Mouse (Mus musculus): Measurements from ENCODE around the gene Gm4767. TPM values are rescaled to one million over a fixed set of nuclear protein-coding genes. Genes with fewer than 3 reads are reported as not detected.

Gene Gm4767
- 3.2 TPM for polyA plus RNA-seq (2017; shearing (Covaris generic))

DNA sequence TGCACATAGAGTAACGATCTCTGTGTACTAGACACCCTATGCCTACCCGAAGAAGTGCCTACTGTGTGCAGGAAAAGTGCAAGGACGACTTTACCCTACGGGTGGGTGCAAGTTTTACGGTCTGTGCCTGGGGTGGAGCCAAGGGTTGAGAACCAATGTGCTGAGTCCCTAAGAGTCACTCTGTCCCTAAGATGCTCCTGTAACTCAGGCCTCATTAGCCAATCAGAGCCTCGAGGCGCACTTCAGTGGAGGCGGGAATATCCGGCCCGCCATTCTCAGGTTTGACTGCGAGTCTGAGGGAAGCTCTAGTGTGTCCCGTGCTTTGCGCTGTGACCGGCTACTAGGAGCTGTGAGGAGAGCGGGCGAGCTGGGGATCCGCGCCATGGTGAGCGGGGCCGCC, at the start of gene Gm4767:
Gm4767 (plus strand) TSS at position 288 of the 400 bp plus-strand sequence.

DNA sequence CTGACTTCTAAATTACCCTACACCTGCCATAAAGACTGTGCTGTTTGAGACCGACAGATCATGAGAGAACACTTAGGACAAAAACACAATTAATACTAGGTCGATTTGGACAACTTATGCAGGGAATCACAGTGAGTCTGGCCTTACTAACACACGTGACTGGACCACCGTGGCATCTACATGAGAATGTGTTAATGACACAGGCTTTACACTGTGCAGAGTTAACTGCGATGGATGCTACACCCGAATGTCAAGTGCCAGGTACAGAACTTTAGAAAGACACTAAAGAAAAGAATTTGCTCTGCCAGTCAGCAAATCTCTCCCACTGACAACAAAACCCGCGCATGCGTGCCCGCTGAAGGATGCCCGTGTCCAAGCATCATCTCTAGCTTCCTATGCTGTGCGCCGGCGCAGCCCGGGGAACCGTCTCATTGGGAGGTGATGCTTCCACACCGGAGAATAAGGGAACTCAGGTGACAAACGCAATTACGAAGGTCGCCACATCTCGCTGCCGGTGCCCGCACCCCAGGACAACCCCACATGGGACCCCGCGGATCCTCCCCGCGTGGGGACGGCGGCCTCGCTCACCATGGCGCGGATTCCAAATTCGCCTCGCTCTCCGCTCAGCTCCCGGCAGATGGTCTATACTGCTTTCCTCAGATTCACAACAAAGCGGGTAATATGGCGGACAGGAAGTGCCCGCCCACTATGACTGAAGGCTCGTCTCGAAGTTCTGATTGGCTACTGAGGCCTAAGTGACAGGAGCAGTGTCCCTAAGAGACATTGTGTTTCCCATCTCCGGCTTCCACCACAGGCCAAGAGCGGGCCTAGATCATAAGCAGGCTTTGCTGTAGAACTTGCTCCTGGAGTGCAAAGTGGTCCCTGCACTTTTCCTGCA, 41.2 kb upstream of the Gm4767 start, which contains the start of gene Gm3055:
Gm3055 (minus strand) TSS at position 656 of the 898 bp plus-strand sequence.

DNA sequence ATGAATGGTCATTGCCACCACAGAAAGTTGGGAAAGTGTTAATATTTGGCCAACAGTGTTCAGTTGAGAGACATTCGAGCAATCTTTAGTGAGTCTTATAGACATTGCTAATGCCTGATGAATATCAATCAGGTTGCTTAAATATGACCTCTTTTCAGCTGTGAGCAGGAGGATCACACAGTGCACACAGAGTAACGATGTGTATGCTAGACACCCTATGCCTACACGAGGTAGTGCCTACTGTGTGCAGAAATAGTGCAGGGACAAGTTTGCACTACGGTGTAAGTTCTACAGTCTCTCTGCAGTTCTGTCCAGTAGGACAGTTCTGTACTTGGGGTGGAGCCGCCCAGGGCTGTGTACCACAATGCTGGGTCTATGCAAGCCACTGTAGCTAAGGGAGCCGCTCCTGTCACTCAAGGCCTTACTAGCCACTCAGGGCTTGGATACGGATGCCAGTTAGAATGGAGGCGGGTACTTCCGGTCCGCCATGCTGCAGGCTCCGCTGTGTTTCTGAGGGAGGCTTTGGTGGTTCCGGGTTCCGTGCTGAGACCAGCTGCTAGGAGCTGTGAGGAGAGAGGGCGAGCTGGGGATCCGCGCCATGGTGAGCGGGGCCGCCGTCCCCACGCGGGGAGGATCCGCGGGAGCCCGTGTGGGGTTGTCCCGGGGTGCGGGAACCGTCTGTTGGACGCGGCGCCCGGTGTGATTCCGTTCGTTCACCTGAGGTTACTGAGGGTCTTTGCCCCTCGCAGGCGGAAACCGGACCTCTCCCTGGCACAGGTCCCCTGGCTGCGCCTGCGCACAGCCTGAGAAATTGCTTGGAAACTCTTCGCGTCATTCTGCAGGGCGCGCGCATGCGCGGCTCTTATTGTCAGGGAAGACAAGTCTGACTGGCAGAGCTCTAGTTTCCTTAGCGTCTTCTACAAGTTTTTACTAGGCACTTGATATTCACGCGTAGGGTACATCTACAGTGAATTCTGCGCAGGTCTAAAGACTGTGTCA, 51.7 kb downstream of the Gm4767 start, which contains the start of gene Gm32687:
Gm32687 (plus strand) TSS at position 526 of the 999 bp plus-strand sequence.

Other genes starting within 250 kb of the Gm4767 start
- gene Tle2, start 237.6 kb upstream of the Gm4767 start, polyA plus RNA-seq (2017; shearing (Covaris generic)) = 0.93 TPM
- gene Tle6, start 211.1 kb upstream of the Gm4767 start, polyA plus RNA-seq (2017; shearing (Covaris generic)) = 2.5 TPM
- gene BC025920, start 205.9 kb upstream of the Gm4767 start, polyA plus RNA-seq (2017; shearing (Covaris generic)) = 1.6 TPM
- 10.4 TPM for gene Sirt6, start 184.4 kb upstream of the Gm4767 start, polyA plus RNA-seq (2017; shearing (Covaris generic))
- gene Ankrd24, start 183.6 kb upstream of the Gm4767 start, polyA plus RNA-seq (2017; shearing (Covaris generic)) = 2.6 TPM
- 2.4 TPM for gene Gm10778, start 163.1 kb upstream of the Gm4767 start, polyA plus RNA-seq (2017; shearing (Covaris generic))
- gene Zfp433, start 107.4 kb upstream of the Gm4767 start, polyA plus RNA-seq (2017; shearing (Covaris generic)) = 15.6 TPM
- 7.0 TPM for gene Gm3055, start 41.0 kb upstream of the Gm4767 start, polyA plus RNA-seq (2017; shearing (Covaris generic))
- 1.3 TPM for gene Gm32687, start 51.7 kb downstream of the Gm4767 start, polyA plus RNA-seq (2017; shearing (Covaris generic))
- gene Zfp781, start 118.3 kb downstream of the Gm4767 start, polyA plus RNA-seq (2017; shearing (Covaris generic)) = not detected
- 4.5 TPM for gene Zfp873, start 235.9 kb downstream of the Gm4767 start, polyA plus RNA-seq (2017; shearing (Covaris generic))